Mouse (Mus musculus) testis, adult 2 months (tissue): ENCODE data around the gene Arhgap33. TPM values are rescaled to one million over a fixed set of nuclear protein-coding genes. Genes with fewer than 3 reads are reported as not detected.

Experiments used
- H3K27ac ChIP-seq: fragments of 200-500 bp; 2 replicates; pipeline ENCODE4 v1.5.1; 2012; ENCODE audit warnings: low read depth, low read length; ENCODE audit not compliant: control insufficient read depth, insufficient read depth
- H3K27me3 ChIP-seq: fragments of 200-500 bp; 2 replicates; pipeline ENCODE4 v1.6.1; 2012; ENCODE audit warnings: mild to moderate bottlenecking, low read length, moderate library complexity; ENCODE audit not compliant: control insufficient read depth, insufficient read depth
- H3K36me3 ChIP-seq: fragments of 200-500 bp; 2 replicates; pipeline ENCODE4 v1.6.1; 2012; ENCODE audit warnings: mild to moderate bottlenecking, low read length; ENCODE audit not compliant: control insufficient read depth, insufficient read depth
- H3K4me1 ChIP-seq: fragments of 200-500 bp; 2 replicates; pipeline ENCODE4 v1.6.1; 2012; ENCODE audit warnings: low read length; ENCODE audit not compliant: control insufficient read depth, insufficient read depth
- H3K4me3 ChIP-seq: fragments of 200-500 bp; 2 replicates; pipeline ENCODE4 v1.5.1; 2012; ENCODE audit warnings: low read depth, mild to moderate bottlenecking, low read length, moderate library complexity, mixed read lengths; ENCODE audit not compliant: control insufficient read depth
- CTCF ChIP-seq: fragments of 200-500 bp; IDR thresholded peaks from 2 replicates; pipeline ENCODE4 v1.5.1; 2012; ENCODE audit warnings: low read depth, mild to moderate bottlenecking, inconsistent platforms, low read length, moderate library complexity; ENCODE audit not compliant: control insufficient read depth, insufficient read depth, insufficient replicate concordance
- POLR2A ChIP-seq: fragments of 200-500 bp; IDR thresholded peaks from 2 replicates; pipeline ENCODE4 v1.6.1; 2012; ENCODE audit warnings: low read depth, mild to moderate bottlenecking, inconsistent platforms, low read length, moderate library complexity; ENCODE audit not compliant: control insufficient read depth
- polyA plus RNA-seq: library from polyadenylated mRNA; depleted of rRNA; stranded (reverse); fragments of >200 nt; gene quantifications from 2 replicates; pipeline ENCODE4 v1.2.3, GENCODE M21; 2012

Arhgap33 gene
- polyA plus RNA-seq, 1 experiment = 136 TPM

GRCm38 (mm10) chr7:30559443-30559954 is 24.6 kb upstream of the Arhgap33 start, which contains the start of gene Lin37:
TSS of gene Lin37 (minus strand) at chr7:30559838.
- peak within 1 kb of the TSS; percentile 94 for H3K4me3 ChIP-seq
- H3K27ac ChIP-seq = peak within 1 kb of the TSS; percentile 79
- no peaks in the 10 kb centered on the region; the same call in 1 of the 2 replicates for H3K36me3 ChIP-seq
- peaks cover 19% of the 10 kb centered on the region for H3K4me1 ChIP-seq
- TF ChIP-seq POLR2A = peak; percentile 61; the same call in 1 of the 2 replicates
- TF ChIP-seq CTCF = no peak
- H3K27me3 ChIP-seq = no peaks in the 10 kb centered on the region

- peak overlapping the region; percentile 79 for H3K27ac ChIP-seq
- H3K4me1 ChIP-seq = peaks cover 25% of the 10 kb centered on the region
- no peaks in the 10 kb centered on the region; the same call in 1 of the 2 replicates for H3K36me3 ChIP-seq
- H3K27me3 ChIP-seq = no peaks in the 10 kb centered on the region
- H3K4me3 ChIP-seq = peak overlapping the region; percentile 94
- no peak for TF ChIP-seq CTCF
- TF ChIP-seq POLR2A = no peak
These were observed 24.0 kb upstream of the Arhgap33 start for GRCm38 (mm10) chr7:30558656-30559442.

GRCm38 (mm10) chr7:30557901-30558514 is 23.1 kb upstream of the Arhgap33 start:
- Histone ChIP-seq H3K27ac (no peak overlapping the region; the same call in 1 of the 2 replicates), H3K27me3 (no peaks in the 10 kb centered on the region), H3K4me1 (peaks cover 30% of the 10 kb centered on the region), H3K4me3 (peak overlapping the region; percentile 94), H3K36me3 (no peaks in the 10 kb centered on the region; the same call in 1 of the 2 replicates)
- TF ChIP-seq CTCF (no peak), POLR2A (no peak)

GRCm38 (mm10) chr7:30556894-30557536 is 22.2 kb upstream of the Arhgap33 start:
- Histone ChIP-seq H3K36me3 (no peaks in the 10 kb centered on the region; the same call in 1 of the 2 replicates), H3K27ac (no peak overlapping the region), H3K4me3 (no peak overlapping the region), H3K4me1 (peaks cover 32% of the 10 kb centered on the region), H3K27me3 (no peaks in the 10 kb centered on the region)
- TF ChIP-seq POLR2A = no peak
- TF ChIP-seq CTCF = no peak

- Histone ChIP-seq H3K4me1 (peaks cover 28% of the 10 kb centered on the region), H3K36me3 (no peaks in the 10 kb centered on the region; the same call in 1 of the 2 replicates), H3K4me3 (peak overlapping the region; percentile 100), H3K27me3 (no peaks in the 10 kb centered on the region), H3K27ac (peak overlapping the region; percentile 41; the same call in 1 of the 2 replicates)
- TF ChIP-seq POLR2A (no peak), CTCF (0 out of 2 replicates have a peak, but pooled peaks have one; percentile 11)
These were observed 19.1 kb upstream of the Arhgap33 start for GRCm38 (mm10) chr7:30553810-30554584.

DNA sequence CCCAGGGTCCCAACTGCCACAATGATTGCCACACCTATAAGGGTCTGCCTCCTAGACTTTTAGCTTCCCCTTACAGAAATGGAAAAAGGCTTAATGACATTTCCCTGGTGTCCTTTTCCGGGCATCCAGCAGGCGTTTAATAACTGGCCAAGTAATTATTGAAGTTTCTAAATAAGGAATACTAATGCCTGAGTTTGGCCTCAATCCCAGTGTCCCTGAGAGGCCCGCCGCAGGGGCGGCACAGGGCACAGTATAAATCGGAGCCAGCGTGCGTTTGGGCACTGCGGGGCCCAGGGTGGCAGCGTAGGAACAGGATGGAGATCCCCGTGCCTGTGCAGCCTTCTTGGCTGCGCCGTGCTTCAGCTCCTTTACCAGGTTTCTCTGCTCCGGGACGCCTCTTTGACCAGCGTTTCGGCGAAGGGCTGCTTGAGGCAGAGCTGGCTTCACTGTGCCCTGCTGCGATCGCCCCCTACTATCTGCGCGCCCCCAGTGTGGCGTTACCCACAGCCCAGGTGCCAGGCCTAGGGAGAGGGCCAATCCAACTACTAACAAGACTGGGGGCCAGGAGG is 18.2 kb upstream of the Arhgap33 start:
- Histone ChIP-seq H3K4me1 (peaks cover 25% of the 10 kb centered on the region), H3K27ac (peak overlapping the region; percentile 100), H3K4me3 (peak overlapping the region; percentile 100), H3K36me3 (no peaks in the 10 kb centered on the region; the same call in 1 of the 2 replicates), H3K27me3 (no peaks in the 10 kb centered on the region)
- no peak for TF ChIP-seq POLR2A
- no peak for TF ChIP-seq CTCF
